Mouse (Mus musculus) neutrophil, adult 65 days (primary cell): ENCODE measurements around the gene Bivm. TPM values are rescaled to one million over a fixed set of nuclear protein-coding genes. Genes with fewer than 3 reads are reported as not detected.

Experiments used
- total RNA-seq: library from RNA; stranded (reverse); gene quantifications from 2 replicates; pipeline ENCODE4 v1.2.4, GENCODE M21; 2023

Gene Bivm
- 3.0 and 3.6 TPM in 2 replicates for total RNA-seq

GRCm38 (mm10) chr1:44118239-44119054, at the start of gene Bivm, which contains the start of gene Kdelc1:
Gene Bivm (plus strand): TSS chr1:44118957.
Gene Kdelc1 (minus strand): TSS chr1:44118808.

GRCm38 (mm10) chr1:44102259-44102717, 16.5 kb upstream of the Bivm start, which contains the start of gene Tex30:
Gene Tex30 (minus strand): TSS chr1:44102441.

GRCm38 (mm10) chr1:44147563-44148381, 29.0 kb downstream of the Bivm start, which contains the start of gene Ercc5:
Gene Ercc5 (plus strand): TSS chr1:44147744.

Other genes with a start within 250 kb of the Bivm start
- 48.9 and 58.0 TPM in 2 replicates for gene Tpp2, start 185.3 kb upstream of the Bivm start, total RNA-seq
- not detected in 2 replicates for gene Mettl21c, start 98.9 kb upstream of the Bivm start, total RNA-seq
- not detected in 2 replicates for gene Gm8251, start 57.0 kb upstream of the Bivm start, total RNA-seq
- gene Tex30, start 16.5 kb upstream of the Bivm start, total RNA-seq: 11.7 and 14.2 TPM in 2 replicates
- 3.7 and 3.8 TPM in 2 replicates for gene Kdelc1, start 149 bp upstream of the Bivm start, total RNA-seq
- gene Ercc5, start 28.8 kb downstream of the Bivm start, total RNA-seq: 6.6 and 7.9 TPM in 2 replicates
- gene Mettl21e, start 100.0 kb downstream of the Bivm start, total RNA-seq: not detected in 2 replicates